Mouse (Mus musculus) thymus, adult 2 months (tissue): ENCODE measurements at regions not wholly inside any gene's neighbourhood (a gene's known extent, or its start where the extent isn't known, plus 50 kb on each side); places are given as distances from the start of the nearest gene placed in this dataset.

Experiments used
- DNase-seq: peaks from one replicate; pipeline ENCODE4 v3.0.0; 2021
- H3K27ac ChIP-seq: fragments of 200-500 bp; 2 replicates; pipeline ENCODE4 v1.5.1; 2012; ENCODE audit warnings: low read length, control low read depth; ENCODE audit not compliant: control insufficient read depth, insufficient read depth
- H3K27me3 ChIP-seq: fragments of 200-500 bp; 2 replicates; pipeline ENCODE4 v1.6.1; 2012; ENCODE audit warnings: mild to moderate bottlenecking, low read length, moderate library complexity, mixed read lengths; ENCODE audit not compliant: control insufficient read depth, insufficient read depth
- H3K36me3 ChIP-seq: fragments of 200-500 bp; 2 replicates; pipeline ENCODE4 v1.6.1; 2012; ENCODE audit warnings: mild to moderate bottlenecking, low read length, moderate library complexity; ENCODE audit not compliant: control insufficient read depth, insufficient read depth
- H3K4me1 ChIP-seq: fragments of 200-500 bp; replicated peaks from 2 replicates; pipeline ENCODE4 v1.6.1; 2012; ENCODE audit warnings: low read length; ENCODE audit not compliant: control insufficient read depth, insufficient read depth
- H3K4me3 ChIP-seq: fragments of 200-500 bp; 2 replicates; pipeline ENCODE4 v1.5.1; 2012; ENCODE audit warnings: mild to moderate bottlenecking, low read length, control low read depth, moderate library complexity; ENCODE audit not compliant: control insufficient read depth, insufficient read depth
- CTCF ChIP-seq: fragments of 200-500 bp; IDR thresholded peaks from 2 replicates; pipeline ENCODE4 v1.5.1; 2012; ENCODE audit warnings: mild to moderate bottlenecking, control low read depth, low read length, moderate library complexity, borderline replicate concordance; ENCODE audit not compliant: control insufficient read depth, poor library complexity, insufficient read depth; ENCODE audit errors: extremely low read depth
- POLR2A ChIP-seq: fragments of 200-500 bp; IDR thresholded peaks from 2 replicates; pipeline ENCODE4 v1.6.1; 2012; ENCODE audit warnings: mild to moderate bottlenecking, low read length, control low read depth, moderate library complexity; ENCODE audit not compliant: control insufficient read depth, poor library complexity, insufficient read depth; ENCODE audit errors: extremely low read depth
- whole genome bisulfite sequencing: fragments of 180-500 bp; shearing (Covaris S2); methylation state at CpG from one replicate; pipeline ENCODE4 v1.1.7; 2018; 5-methylcytosine and 5-hydroxymethylcytosine counted together

GRCm38 (mm10) chr4:125200762-125201161 is 73.1 kb upstream of the Zc3h12a start:
- no peak for DNase-seq
- H3K27me3 ChIP-seq, result no peaks in the 10 kb centered on the region
- H3K4me1 ChIP-seq, result no peaks in the 10 kb centered on the region
- H3K36me3 ChIP-seq, result no peaks in the 10 kb centered on the region
- WGBS, result 65% methylated on average over 5 of the region's 5 CpGs
- H3K27ac ChIP-seq, result no peak overlapping the region
- no peak for TF ChIP-seq CTCF
- no peak for TF ChIP-seq POLR2A
- H3K4me3 ChIP-seq, result no peak overlapping the region

- H3K4me1 ChIP-seq, result no peaks in the 10 kb centered on the region
- no peaks in the 10 kb centered on the region for H3K36me3 ChIP-seq
- DNase-seq, result no peak
- WGBS, result 45% methylated on average over 5 of the region's 5 CpGs
- no peaks in the 10 kb centered on the region for H3K27me3 ChIP-seq
- no peak for TF ChIP-seq POLR2A
- no peak for TF ChIP-seq CTCF
- H3K27ac ChIP-seq, result no peak overlapping the region
- no peak overlapping the region for H3K4me3 ChIP-seq
These were observed 71.6 kb upstream of the Zc3h12a start for GRCm38 (mm10) chr4:125199281-125199680.

- no peaks in the 10 kb centered on the region for H3K36me3 ChIP-seq
- 54% methylated on average over 7 of the region's 7 CpGs for WGBS
- TF ChIP-seq CTCF (no peak), POLR2A (no peak)
- no peaks in the 10 kb centered on the region for H3K27me3 ChIP-seq
- H3K4me1 ChIP-seq, result no peaks in the 10 kb centered on the region
- no peak for DNase-seq
- H3K27ac ChIP-seq, result no peak overlapping the region
- H3K4me3 ChIP-seq, result no peak overlapping the region
These were observed 68.3 kb upstream of the Zc3h12a start for GRCm38 (mm10) chr4:125195901-125196435.

- no peaks in the 10 kb centered on the region for H3K36me3 ChIP-seq
- no peak overlapping the region for H3K27ac ChIP-seq
- no peaks in the 10 kb centered on the region for H3K27me3 ChIP-seq
- H3K4me1 ChIP-seq, result no peaks in the 10 kb centered on the region
- DNase-seq, result no peak
- H3K4me3 ChIP-seq, result no peak overlapping the region
- TF ChIP-seq CTCF (no peak), POLR2A (no peak)
- 67% methylated on average over 12 of the region's 12 CpGs for WGBS
These were observed 67.2 kb upstream of the Zc3h12a start for GRCm38 (mm10) chr4:125194722-125195380.

- Histone ChIP-seq H3K27me3 (no peaks in the 10 kb centered on the region), H3K4me3 (no peak overlapping the region), H3K36me3 (no peaks in the 10 kb centered on the region), H3K27ac (no peak overlapping the region), H3K4me1 (no peaks in the 10 kb centered on the region)
- TF ChIP-seq CTCF (no peak), POLR2A (no peak)
- no peak for DNase-seq
- WGBS, result 88% methylated on average over 12 of the region's 12 CpGs
These were observed 66.7 kb upstream of the Zc3h12a start for GRCm38 (mm10) chr4:125194298-125194697.

GRCm38 (mm10) chr4:125191680-125192079 is 64.0 kb upstream of the Zc3h12a start:
- Histone ChIP-seq H3K4me3 (no peak overlapping the region), H3K36me3 (no peaks in the 10 kb centered on the region), H3K27me3 (no peaks in the 10 kb centered on the region), H3K27ac (no peak overlapping the region), H3K4me1 (no peaks in the 10 kb centered on the region)
- TF ChIP-seq POLR2A, result no peak
- WGBS, result 85% methylated on average over 9 of the region's 9 CpGs
- no peak for DNase-seq

GRCm38 (mm10) chr4:125191010-125191409 is 63.4 kb upstream of the Zc3h12a start:
- Histone ChIP-seq H3K4me1 (no peaks in the 10 kb centered on the region), H3K36me3 (no peaks in the 10 kb centered on the region), H3K4me3 (no peak overlapping the region), H3K27ac (no peak overlapping the region), H3K27me3 (no peaks in the 10 kb centered on the region)
- DNase-seq, result no peak
- TF ChIP-seq CTCF (no peak), POLR2A (no peak)
- WGBS, result 65% methylated on average over 11 of the region's 11 CpGs
